Mouse (Mus musculus): ENCODE results near the gene Cenpa.

Gene Cenpa

GRCm38 (mm10) chr5:30666391-30667195, at the start of gene Cenpa:
Cenpa (plus strand) TSS chr5:30666777.
- peak; percentile 99 for DNase-seq (ENCODE audit: low read depth, low spot score)

DNA sequence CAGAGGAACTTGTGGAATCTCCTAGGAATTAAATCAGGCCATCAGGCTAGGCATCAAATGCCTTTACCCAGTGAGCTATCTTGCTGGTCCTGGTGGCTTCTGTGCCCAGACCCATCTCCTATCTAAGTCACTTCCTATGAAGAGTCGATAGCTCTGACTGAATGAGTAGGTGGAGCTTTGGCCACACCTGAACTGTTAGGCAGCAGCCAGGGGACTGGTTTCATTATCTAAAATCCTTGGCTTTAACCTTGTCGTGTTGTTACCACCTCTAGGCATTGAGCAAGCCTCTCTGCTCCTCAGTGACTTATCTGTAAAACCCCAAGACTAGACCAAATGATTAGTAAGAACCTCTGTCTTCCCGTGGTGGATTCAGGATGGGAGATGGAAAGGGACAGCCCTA, 49.2 kb upstream of the Cenpa start:
- DNase-seq (ENCODE audit: low read depth, low spot score): no peak

GRCm38 (mm10) chr5:30617851-30618250, 48.7 kb upstream of the Cenpa start:
- DNase-seq (ENCODE audit: low read depth, low spot score): no peak

DNA sequence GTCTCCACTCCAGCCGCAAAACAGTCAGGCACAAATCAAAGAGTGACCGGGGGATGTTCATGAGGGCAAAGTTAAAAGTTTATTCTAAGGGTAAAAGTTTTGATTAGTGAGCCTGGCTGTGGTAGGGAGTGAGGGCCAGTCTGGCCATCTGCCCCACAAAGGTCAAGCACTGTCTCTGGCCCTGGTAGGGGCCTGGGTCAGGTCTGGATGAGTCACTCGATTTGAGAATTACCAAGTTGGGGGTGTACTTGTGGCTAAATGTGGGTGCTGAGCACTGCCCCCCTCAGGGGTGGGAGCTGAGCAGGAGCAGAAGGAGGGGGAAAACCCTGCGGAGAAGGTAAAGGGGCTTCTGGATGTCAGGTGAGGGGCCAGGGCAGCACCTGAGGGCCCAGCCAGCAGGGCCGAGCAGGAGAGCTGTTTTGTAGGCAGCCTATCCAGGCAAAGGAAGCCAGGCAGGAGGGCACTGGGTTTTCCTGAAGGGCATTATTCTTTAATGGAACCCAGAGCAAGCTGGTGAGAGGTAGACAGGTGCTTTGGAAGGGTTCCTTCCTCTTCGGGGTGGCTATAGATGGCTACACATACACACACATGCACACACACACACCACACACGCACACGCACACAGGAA, 48.1 kb upstream of the Cenpa start:
- DNase-seq (ENCODE audit: low read depth, low spot score): no peak

DNA sequence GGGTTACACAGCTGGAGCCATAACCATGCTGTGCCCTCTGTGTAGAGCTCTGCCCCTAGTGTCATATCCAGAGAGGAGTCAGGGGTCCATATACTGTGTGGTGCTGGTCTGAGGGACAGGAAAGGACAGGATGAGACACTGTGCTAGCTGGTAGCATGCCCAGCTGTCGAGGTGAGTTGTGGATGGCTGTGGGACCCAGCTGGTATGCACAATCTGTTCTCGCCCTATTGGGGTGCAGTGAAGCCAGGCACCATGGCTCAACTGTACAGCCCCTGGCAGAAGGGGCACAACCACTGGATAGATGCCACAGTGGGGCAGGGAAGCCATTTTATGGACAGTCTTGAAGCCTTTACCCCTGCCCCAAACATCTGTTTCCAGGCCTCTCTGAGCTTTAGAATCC, 47.4 kb upstream of the Cenpa start:
- no peak for DNase-seq (ENCODE audit: low read depth, low spot score)

DNA sequence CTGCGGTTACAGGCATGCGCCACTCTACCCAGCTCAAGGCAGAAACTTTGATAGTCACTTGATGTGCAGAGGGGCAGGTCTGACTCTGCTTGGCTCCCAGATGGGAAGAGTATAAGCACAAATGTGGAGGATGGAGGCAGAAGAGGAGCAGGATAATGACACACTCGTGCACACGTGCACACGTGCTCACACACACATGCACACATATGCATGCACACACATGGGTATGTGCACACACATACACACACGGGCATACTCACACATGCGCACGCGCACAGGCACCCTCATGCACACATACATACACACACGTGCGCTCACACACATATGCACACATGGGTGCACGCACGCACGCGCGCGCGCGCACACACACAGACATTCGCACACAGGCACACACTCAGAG, 46.0 kb upstream of the Cenpa start:
- no peak for DNase-seq (ENCODE audit: low read depth, low spot score)

DNA sequence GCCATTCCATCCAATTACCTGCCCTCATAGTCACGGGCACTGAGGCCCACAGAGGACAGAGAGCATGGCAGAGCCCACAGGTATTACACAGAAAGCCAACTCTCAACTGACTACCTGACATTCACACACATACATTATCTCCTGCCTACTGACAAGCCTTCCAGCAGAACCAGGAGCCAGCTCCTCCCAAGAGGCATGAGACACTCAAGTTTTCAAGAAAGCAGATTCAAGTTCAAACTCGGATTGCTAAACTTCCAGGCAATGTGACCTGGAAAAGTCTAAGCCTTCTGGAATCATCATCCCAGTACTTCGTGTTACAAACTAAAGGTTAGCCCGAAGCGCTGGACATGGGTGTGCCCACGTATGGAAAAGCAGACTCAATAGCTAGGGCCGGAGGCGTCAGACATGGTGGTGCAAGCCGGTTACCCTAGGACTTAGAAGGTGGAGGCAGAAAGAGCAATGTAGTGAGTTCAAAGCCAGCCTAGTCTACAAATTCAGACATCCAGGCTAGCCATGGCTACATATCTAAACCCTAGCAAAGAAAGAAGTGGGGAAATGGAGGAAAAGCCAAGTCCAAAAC, 45.3 kb upstream of the Cenpa start:
- DNase-seq (ENCODE audit: low read depth, low spot score): no peak

GRCm38 (mm10) chr5:30621844-30622176, 44.8 kb upstream of the Cenpa start:
- DNase-seq (ENCODE audit: low read depth, low spot score): no peak

DNA sequence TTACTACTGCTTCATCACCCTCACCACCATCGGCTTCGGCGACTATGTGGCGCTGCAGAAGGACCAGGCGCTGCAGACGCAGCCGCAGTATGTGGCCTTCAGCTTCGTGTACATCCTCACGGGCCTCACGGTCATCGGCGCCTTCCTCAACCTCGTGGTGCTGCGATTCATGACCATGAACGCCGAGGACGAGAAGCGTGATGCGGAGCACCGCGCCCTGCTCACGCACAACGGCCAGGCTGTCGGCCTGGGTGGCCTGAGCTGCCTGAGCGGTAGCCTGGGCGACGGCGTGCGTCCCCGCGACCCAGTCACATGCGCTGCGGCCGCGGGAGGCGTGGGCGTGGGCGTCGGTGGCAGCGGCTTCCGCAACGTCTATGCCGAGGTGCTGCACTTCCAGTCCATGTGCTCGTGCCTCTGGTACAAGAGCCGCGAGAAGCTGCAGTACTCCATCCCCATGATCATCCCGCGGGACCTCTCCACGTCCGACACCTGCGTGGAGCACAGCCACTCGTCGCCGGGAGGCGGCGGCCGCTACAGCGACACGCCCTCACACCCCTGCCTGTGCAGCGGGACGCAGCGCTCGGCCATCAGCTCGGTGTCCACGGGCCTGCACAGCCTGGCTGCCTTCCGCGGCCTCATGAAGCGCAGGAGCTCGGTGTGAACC, 44.3 kb upstream of the Cenpa start:
- no peak for DNase-seq (ENCODE audit: low read depth, low spot score)

DNA sequence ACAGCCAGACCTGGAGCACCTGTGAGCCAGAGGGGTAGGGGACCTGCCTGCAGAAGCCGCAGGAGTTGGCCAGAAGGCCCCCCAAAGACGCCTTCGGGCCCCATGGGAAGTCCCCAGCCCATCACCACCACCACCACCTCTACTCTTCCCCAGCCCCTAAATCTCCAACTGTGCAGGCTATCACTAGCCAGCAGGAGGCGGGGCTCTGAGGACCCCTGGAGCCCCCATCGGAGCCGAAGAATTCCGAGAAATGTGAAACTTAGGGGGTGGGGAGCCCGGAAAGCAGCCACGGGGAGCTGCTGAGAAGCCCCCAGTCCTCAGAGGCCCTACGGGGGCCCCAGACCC, 43.8 kb upstream of the Cenpa start:
- no peak for DNase-seq (ENCODE audit: low read depth, low spot score)

DNA sequence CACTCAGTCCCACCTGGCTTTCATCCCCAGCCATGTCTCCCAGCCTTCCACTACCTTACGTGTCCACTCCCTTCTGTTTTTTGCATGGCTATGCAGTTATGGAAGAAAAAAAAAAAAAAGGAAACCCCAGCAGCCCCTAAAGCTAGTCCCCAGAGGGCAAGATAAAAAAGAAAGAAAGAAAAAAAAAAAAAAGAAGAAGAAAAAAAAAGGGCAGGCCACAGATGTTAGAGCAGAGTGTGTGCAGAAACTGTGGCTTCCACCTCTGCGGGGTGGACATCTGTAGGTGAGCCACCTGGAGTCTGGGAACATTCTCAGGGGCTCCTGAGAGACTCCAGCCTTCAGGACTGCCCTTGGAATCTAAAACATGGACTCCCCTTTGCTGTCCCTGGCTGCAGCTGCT, 43.2 kb upstream of the Cenpa start:
- no peak for DNase-seq (ENCODE audit: low read depth, low spot score)

- DNase-seq (ENCODE audit: low read depth, low spot score): no peak
Observed at GRCm38 (mm10) chr5:30624311-30624710, 42.3 kb upstream of the Cenpa start.

DNA sequence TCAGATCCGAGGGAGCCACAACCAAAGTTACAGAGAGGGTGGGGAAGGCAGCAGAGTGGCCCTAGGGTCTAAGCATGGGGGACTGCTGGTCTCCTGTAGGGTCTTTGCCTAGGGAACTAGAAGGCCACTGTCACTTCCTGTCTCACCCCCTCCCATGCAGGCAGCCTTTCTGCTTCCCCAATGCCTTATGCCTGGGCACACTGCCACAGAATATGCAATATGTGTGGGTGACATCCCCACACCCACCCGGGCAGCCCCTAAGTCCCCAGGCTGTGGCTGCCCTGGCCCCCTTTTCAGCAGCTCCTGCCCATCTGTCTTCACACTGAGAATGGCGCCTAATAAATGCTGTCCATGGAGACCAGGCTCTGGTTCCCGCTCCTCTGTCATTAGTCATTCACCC, 41.7 kb upstream of the Cenpa start:
- no peak for DNase-seq (ENCODE audit: low read depth, low spot score)

GRCm38 (mm10) chr5:30625379-30625778, 41.2 kb upstream of the Cenpa start:
- no peak for DNase-seq (ENCODE audit: low read depth, low spot score)

GRCm38 (mm10) chr5:30626331-30627105, 40.1 kb upstream of the Cenpa start:
- DNase-seq (ENCODE audit: low read depth, low spot score): peak; percentile 76

- no peak for DNase-seq (ENCODE audit: low read depth, low spot score)
Observed at GRCm38 (mm10) chr5:30628511-30628910, 38.1 kb upstream of the Cenpa start.

DNA sequence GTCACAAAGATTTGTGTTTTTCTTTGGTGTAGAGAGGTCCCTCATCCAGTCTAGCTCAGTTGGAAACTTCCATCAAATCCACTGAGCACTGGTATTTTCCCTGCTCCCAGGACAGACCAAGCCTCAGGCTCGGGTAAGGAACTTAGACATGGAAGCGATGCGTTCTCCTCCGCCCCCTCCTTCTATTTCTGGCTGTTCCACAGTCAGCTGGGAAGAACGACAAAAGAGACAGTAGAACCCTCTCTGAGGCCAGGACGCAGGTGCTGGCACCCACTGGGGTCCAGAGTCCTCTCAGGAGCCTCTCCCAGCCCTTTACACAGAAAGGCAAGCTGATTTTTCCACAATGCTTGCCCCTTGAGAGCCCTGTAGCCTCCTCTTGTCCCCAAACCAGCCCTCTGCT, 36.2 kb upstream of the Cenpa start:
- DNase-seq (ENCODE audit: low read depth, low spot score): no peak

DNA sequence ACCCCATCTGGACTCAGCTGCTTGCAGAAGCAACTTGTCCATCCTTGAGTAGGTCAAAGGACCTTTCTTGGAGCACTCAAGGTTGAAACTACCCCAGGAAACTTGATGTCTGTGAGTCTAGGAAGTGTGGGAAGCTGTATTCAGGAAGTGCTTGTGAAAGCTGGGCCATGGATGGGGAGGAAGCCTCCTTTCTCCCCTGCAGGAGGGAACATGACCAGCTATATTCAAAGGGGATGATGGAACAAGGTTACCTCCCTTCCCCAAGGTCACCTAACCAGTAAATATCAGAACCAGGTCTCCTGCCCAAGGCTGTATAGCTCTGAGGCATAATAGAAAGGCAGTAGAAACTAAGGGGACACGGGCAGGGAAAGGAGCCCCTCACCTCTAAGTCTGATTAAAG, 34.4 kb upstream of the Cenpa start:
- DNase-seq (ENCODE audit: low read depth, low spot score): no peak

GRCm38 (mm10) chr5:30636994-30637393, 29.6 kb upstream of the Cenpa start:
- DNase-seq (ENCODE audit: low read depth, low spot score): no peak

GRCm38 (mm10) chr5:30638041-30638440, 28.5 kb upstream of the Cenpa start:
- peak; percentile 88 for DNase-seq (ENCODE audit: low read depth, low spot score)

DNA sequence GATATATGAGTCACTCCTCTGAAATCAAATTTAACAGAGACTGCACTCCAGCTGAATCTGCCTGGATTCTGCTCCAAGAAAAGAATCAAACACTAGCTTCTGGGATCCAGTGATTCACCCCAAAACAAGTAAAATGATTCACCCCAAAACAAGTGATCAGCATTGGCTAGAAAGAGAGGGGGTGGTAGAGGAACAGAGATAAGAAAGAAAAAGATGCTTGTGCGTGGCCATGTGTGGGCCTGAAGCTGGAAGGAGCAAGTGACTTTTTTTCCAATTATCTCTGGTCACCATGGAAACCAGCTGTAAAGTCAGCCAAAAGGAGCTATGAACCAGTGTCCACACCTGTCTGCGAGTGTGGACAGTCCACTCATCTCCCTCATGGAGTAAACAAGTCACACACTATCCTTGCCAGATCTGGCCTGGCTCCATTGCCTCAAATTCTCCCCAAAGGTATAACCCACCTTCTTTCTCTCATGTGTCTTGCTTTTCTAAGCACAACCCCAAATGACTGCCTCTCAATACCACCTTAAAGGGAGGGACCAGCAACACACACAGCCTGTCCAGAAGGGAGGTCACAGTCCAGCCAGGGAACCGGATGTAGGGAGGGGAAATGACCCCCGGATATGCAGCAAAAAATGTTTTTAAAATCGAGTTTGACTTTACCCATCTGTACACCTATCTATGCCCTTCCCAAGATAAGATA, 22.9 kb upstream of the Cenpa start:
- peak; percentile 39 for DNase-seq (ENCODE audit: low read depth, low spot score)
